Mouse (Mus musculus) MN1 (cell line): ENCODE results near the gene Celsr3.

Source experiments
- DNase-seq: peaks from one replicate; pipeline ENCODE4 v3.0.0-alpha.2; 2016; ENCODE audit warnings: low spot score

Gene Celsr3

DNA sequence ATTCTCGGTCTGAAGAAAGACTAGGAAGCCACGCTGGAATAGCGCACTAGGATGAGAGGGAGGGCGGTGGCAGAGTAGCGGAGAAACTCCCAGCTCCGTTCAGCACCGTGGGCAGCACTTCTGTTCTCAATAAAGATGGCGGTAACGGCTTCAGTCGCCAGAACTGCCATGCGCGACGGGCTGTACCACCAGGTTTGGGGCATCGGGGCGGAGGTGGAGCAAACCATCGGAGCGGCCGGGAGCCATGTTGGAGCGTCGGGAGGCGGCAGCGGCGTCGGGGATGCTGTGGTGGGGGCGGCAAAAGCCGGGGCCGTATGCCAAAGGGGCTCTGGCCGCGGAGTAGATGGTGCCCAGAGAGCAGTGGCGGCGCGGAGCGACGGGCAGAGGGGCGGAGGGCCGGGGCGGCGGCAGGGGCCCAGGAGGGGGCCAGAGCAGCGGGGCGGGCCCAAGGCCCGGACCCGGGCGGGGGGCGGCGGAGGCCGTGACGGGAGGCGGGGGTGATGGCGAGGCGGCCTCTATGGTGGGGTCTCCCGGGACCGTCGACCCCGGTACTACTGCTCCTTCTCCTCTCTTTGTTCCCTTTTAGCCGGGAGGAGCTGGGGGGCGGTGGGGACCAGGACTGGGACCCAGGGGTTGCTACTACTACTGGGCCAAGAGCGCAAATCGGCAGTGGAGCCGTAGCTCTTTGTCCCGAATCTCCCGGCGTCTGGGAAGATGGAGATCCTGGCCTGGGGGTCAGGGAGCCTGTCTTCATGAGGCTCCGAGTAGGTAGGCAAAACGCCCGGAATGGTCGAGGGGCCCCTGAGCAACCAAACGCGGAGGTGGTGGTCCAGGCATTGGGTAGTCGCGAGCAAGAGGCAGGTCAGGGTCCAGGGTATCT is at the start of gene Celsr3:
Gene Celsr3 (plus strand): TSS at position 501 of the 880 bp plus-strand sequence.
- peak; percentile 95 for DNase-seq

DNA sequence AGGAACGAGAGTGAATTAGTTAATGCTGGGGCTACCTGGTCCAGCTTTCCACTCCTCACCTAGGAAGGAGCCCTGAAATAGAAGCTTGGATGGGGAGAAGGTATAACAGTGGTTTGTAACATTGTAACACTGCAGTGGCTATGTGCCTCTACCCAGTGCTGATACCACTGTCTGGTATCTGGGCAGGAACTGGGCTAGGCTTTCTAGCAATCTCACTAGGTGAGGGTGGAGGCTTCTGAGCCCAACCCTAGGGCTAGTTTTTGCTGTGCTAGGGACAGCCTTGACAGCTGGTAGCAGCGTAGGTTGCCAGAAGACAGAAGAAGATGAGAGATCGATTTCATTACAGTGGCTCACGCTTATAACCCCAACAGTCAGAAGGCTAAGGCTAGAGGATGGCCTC is 49.5 kb upstream of the Celsr3 start:
- DNase-seq, result no peak

DNA sequence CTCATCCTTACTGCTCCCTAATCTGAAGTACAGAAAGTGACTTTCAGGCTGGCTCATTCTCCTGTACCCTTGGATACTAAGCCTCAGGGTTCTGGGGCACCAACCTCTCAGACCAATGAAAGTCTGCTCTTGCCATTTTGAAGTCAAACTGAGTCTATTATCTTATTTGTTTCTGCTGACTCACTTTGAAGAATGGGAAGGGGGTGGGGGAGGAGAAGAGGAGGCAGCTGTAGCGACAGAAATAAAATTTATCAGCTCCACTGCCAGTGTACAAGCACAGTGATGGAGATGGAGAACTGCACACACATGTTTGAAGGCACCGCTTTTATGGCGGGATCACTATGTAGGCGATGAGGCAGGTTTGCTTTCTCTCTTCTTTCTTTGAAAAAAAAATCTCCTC is 48.8 kb upstream of the Celsr3 start:
- DNase-seq, result no peak

DNA sequence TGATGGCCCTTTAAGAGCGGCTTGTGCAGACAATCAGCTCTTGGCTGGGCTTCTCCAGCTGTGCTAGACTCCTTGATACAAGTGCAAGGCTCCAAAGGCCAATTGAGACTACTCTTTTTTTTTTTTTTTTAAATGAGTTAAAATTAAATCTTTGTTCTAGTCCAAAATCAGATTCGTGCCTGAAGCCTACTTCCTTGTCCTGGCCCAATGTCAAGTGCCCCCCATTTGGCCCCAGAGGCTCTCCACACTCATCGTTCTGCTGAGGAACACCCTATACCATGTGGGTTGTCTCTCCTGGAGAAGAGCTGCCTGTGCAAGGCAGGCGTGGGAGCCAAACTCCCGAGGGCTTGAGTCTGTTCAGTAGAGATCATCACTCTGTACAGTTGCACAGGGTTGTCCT is 45.2 kb upstream of the Celsr3 start:
- DNase-seq, result no peak

DNA sequence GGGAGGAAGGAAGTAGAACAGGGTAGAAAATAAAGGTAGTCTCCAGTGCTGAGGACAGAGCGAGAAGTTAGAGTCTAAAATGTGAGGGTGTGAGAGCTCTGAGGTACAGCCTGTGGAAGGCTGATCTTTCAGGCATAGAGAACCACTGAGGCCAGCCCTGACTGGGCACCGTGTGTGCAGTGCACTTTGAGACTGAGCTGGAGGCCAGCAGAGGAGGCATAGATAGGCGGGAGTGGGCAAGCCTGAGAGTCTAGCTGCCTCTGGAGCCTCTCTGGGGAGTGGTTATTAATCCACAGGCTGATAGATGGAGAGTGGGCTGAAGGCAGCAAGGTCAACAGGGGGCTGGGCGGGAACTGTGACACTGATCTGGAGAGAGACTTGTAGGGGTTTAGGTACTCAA is 44.2 kb upstream of the Celsr3 start:
- DNase-seq, result no peak

DNA sequence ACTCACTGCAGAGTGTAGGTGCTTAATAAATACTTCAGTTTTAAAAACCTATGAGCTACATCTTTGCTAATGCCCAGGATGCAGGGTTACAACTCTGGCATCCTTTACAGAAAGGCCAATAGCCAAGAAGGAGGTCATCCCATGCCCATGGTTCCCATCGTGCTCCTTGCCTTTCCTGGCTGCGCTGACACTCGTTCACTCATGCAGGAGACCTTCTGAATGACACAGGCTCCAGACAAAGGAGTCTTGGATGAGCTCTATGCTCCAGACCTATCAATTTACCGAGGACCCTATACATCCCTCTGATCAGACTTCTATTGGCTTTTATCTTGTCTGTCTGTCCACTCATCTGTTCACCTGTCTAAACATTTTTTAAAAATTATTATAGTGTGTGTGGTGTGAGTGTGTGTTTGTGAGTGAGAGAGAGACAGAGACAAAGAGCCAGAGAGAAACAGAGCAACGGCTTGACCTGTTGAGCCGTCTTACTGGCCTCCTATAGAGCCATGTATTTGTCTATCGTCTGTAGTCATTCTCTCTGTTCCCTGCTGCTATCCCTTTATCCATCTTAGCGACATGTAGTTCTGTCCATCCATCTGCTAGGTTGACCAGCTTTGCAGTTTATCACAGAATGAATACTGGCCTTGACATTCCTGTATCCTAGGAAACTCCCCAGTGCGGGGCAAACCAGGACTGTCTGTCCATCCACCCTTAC is 43.1 kb upstream of the Celsr3 start:
- DNase-seq, result no peak

DNA sequence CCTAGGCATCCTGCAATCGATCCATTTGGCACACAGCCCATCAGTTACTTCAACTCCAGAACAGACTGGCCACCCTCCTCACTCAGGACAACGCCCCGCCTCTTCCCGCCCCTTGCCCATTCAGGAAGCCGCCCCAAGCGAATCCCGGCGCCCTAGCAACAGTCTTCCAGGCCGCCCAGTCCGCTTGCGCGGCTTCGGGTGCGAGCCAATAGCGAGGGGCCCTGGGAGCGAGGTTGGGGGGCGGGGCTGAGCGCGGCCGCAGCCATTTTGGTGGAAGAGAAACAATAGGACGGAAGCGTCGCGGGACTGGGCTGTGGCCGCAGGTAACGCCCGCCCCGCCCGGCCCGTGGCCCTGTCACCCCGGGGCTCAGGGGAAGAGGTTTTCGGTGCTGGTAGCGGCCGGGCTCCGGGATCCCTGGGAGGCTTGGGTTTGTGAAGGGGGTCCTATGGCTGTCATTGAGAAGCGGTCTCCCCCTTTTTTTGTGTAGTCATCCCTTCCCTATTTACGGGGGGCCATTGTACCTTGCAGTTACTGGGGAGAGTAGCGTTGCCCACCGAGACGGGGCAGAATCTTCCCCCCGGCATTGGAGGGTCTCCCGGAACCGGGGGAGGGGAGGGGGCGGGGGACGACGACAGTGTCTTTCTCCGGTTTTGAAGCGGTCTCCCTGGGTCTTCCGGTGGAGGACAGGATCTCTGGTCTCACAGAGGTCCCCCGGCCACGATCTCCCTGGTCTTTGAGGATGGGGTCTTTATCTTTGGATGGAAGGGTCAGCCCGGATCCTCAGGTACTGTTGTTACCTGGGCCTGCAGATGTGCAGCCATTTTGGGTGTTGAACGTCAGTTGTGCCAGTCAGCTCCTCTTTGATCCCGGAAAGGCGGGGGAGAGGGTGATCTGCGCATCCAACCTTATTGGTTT is 42.3 kb upstream of the Celsr3 start, which contains the start of gene Ip6k2:
Gene Ip6k2 (plus strand): TSS at position 249 of the 916 bp plus-strand sequence.
- peak; percentile 98 for DNase-seq

DNA sequence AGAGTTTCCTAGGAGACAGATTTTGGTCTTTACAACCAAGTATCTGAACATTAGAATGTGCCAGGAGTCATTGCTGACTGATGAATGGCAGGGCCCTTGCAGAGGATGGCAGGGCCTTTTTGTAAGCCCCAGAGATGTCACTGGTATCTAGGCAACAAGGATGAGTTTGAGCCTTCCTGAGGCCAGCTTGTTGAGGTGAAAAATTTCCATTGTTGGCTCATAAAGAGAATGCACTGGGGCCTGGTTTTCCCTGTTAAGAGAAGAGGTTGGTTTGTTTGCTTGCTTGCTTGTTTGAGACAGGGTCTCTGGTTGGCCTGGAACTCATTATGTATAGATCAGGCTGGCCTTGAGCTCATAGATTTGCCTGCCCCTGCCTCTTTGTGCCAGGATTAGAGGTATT is 40.7 kb upstream of the Celsr3 start:
- DNase-seq, result peak; percentile 67

DNA sequence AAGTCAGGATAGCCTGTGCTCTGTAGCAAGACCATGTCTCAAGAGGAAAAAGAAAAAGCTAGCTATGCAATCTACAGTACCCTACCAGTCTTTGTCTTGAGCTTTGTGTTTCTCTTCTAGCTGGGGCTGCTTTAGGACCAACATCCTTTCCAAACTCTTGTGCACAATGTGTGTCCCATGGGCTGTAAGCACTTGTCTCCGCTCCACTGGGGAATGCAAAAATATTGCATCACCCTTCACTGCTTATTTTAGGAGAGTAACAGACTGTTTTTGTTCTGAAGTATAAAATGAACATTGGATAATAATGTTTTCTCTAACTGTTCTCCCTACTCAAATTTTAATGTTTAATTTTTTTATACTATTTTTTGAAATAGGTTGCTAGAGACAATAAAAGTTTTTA is 39.6 kb upstream of the Celsr3 start:
- no peak for DNase-seq

DNA sequence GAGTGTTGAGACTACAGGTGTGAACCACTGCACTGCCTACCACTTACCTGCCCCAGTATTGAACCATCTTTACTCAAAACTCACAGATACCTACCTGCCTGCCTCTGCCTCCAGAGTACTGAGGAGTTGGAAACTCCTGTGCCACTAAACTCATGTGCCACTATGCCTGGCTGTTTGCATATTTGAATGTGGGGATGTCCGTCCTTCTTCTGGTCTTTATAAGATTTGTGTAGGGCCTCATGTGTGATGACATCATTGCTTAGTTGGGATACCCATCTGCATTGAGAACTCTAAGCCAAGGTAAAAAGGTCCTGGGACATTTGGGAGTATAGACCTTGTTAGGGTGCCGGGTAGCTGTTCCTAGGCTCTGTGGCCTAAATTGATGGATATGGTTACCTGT is 39.0 kb upstream of the Celsr3 start:
- DNase-seq, result no peak

DNA sequence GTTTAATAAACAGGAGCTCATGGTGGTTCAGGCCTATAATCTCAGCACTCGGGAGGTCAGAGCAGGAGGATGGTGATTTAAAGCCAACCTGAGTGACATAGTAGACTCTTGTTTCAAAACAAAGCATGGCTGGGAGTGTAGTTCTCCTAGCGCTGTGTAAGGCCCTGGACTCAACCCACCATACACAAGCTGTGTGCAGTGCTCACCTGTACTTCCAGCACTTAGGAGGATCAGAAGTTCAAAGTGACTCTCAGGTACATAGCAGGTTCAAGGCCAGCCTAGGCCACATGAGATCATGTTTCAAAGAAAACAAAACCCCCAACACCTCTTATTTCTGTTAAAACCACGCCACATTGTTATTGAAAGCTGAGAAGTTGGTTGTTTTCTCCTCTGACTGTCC is 37.4 kb upstream of the Celsr3 start:
- no peak for DNase-seq

DNA sequence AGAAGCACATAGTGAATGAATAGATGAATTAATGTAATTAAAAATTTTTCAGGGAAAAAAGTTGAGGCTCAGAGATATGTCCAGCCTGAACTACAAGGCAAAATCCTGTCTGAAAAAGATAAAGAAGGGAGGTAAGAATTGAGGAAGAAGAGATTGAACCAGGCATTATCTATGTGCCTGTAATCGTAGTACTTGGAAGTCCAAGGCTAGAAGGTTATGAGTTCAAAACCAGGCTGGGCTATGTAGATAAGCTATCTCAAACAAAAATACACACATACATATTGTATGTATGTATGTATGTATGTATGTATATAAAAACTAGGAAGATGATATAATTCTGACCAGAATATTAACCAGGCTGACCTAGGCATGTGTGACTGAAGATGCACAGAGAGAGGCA is 33.8 kb upstream of the Celsr3 start:
- no peak for DNase-seq

DNA sequence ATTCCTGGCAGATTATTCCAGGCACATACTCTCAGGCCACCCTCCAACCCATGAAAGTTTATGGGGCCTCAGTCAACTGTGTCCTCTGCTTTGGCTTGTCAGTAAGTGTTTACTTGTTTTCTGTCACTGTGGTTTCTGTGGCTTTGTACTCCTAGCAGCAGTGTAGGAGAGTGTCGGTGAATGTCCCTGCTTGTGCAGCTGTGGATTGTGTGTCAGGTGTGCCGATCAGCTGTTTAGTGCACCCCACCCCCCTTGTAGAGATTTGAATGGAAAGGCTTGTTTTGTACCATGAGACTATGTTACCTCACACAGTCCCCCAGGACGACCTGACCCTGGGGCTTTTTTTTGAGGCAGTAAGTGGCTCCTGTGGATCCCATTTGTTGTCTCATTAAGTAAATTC is 33.4 kb upstream of the Celsr3 start:
- DNase-seq, result no peak

DNA sequence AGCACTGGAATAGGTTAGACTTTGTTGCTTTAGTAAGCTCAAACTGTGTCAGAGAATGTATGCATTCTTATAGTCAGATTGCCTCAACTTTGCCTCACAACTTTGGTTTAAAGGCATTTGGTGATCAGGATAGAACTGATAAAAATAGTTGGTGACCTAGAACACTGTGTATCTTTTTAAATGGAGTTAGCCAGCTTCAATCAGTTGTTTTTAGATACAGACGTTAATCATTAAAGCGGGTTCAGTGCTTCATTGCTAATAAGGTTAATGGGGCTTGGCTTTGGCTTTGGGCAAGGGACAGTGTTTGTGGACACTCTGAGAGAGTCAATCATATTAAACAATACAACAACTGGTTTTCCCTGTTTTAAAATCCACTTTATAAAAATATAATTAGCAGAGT is 30.8 kb upstream of the Celsr3 start:
- no peak for DNase-seq

DNA sequence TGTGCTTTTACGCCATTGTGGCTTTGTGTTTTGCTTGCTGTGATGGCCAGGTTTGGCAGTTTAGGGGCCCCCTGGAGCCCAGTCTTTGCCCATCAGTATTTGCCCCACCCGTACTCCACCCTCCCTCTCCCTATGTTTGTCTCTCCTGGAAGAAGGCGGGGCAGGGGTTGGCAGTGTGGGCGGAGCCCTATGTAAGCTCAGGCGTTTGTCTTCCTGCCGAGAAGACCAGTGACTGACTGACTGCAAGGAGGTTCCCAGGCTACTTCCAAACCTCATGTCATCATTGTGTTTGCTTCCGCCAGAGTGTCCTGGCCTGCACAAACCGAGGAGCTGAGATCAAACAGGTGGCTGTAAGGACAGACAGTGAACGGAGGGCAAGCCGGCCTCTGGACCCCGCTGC is 30.4 kb upstream of the Celsr3 start:
- peak; percentile 51 for DNase-seq

DNA sequence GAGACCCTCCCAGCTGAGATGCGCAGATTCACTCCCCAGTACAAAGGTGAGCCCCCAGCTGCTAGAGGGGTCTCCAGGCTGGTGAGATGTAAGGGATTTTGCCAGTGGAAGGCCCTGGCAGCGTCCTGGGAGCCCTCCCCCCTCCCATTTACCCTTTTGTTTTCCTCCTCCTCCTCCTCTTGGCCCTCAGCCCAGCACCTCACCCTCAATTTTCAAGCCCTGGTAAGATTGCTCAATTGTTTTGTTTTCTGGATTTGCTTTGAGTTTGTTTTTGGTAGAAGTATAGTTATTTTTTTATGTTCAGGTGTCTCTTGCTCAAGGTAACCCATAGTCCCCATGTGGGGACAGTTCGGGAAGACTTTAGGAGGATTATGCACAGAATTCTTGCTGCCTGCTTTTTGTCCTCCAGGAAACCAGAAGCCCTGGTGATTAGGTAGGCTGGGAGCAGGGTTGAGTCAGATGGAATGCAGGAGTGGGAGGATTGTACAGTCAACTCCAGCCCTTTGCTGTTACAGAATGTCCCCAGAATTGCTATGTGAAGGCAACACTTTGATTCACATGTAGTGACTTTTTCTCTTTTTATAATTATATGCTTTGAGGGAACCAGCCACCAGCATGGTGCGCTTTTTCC is 29.7 kb upstream of the Celsr3 start:
- DNase-seq, result peak; percentile 51

DNA sequence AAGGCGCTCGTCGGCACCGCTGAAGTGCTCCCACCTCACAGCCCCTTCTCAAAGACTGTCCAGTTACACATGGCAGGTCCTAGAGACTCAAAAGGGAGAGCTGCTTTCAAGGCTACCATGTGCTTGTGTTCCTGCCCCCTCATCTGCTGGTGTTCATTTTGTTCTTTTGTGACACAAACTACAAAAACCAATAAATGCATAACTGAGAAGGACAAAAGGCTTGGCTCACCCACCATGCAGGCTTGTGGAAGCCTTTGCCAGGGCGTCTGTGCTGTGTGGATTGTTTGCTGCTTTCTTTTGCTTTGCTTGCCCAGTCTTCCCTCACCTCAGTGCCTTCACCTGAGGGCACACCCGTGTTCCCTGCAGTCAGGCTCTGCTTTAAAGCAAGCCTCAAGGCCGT is 28.6 kb upstream of the Celsr3 start:
- DNase-seq, result no peak

DNA sequence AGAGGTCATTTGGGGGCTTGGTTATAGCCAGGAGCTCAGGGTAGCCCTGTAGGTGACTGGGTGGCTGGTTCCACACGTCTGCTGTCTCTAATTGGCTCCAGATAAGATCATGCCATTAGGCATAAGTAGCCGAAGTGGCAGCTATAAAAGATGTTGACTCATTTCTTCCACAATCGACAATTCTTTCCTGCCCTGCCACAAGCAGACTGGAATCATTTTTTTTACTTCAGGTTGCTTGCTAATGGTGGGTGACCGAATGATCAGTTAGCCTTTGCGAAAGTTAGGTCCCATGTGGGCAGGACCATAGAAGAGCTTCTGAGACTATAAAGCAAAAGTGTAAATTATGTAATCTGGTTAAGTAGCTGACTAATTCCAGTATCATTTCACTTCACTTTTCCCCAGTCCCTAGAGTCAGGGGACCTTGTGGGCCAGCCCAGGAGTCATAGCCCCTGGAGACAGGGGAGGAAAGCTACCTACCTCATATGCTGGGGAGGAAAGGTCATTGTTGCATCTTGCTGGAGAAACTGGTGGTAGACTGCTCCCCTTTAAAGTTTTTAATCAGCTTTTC is 27.5 kb upstream of the Celsr3 start:
- DNase-seq, result peak; percentile 80

DNA sequence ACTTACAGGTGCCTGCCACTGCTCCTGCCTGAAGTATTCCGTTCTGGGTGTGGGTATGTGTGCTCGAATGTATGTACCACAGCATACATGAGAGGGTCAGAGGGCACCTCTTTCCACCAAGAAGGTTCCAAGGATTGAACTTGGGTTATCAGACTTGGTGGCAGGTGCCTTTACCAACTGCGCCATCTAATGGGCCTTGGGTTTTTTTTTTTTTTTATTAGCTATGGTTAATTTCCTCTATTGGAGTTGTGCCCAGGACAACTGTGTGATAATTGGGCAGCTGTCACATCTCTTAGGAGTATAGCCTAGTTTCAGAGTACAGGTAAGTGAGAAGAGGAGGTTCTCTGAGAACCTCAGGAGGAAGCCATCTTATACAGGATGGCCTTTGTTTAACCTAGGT is 26.6 kb upstream of the Celsr3 start:
- no peak for DNase-seq

DNA sequence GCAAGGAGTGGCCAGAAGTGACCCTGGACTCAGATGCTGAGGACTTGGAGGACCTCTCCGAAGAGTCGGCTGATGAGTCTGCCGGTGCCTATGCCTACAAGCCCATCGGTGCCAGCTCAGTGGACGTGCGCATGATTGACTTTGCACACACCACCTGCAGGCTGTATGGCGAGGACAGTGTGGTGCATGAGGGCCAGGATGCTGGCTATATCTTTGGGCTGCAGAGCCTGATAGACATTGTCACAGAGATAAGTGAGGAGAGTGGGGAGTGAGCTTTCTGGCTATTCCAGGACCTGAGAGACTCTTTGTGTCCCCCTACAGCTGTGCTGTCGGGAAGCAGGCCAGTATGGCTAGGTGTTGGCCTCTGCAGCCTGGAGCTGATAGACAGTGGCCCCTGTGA is 20.4 kb upstream of the Celsr3 start:
- DNase-seq, result no peak

DNA sequence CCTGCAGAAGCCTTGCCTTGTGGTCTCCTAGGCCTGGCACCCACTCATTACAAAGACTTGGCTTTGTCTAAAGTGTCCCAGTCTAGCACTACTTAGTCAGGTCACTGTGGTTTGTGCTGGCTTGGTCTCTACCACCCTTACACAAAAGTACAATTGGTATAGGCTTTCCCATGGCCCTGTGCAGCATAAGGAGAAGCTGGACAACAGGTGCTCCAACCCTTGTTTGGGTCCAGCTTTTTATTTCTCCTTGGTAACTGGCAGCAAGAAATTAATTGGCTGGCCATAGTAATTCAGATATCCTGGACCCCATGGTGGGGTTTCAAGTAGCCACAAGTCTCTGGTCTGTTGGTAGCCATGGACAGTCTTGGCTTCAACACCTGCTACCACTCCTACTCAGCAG is 19.7 kb upstream of the Celsr3 start:
- DNase-seq, result no peak

DNA sequence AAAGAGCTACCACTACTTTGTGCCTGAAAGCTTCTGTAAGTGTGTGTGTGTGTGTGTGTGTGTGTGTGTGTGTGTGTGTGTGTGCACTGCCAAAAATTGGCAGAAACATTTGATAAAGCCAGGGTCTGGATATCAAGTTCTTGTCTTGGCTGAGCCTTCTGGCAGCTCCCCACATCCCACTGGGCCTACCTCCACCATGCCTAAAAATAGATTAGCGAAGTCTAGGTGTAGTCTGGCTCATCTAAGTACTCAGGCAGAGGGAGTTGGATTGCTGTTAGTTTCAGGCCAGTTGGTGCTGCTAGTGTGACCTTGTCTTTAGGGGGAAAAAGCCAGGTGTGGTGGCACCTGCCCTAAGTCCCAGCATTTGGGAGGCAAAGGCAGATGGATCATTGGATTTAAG is 19.3 kb upstream of the Celsr3 start:
- no peak for DNase-seq
